Mouse (Mus musculus): ENCODE data around the gene Chrna10. TPM values are rescaled to one million over a fixed set of nuclear protein-coding genes. Genes with fewer than 3 reads are reported as not detected.

The Chrna10 gene
- polyA plus RNA-seq, 1 experiment: 1.8 TPM

DNA sequence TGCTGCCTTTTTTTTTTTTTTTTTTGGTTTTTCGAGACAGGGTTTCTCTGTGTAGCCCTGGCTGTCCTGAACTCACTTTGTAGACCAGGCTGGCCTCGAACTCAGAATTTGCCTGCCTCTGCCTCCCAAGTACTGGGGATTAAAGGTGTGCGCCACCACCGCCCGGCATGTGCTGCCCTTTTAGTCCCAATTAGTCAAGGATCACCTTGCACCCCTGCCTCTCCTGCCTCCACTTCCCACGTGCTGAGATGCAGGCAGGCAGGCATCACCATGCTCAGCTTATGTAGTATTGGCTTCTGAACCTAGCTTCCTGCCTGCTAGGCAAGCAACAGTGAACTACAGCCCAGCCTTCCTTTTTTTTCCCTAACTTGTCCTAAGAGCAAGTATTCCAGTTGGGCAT is 754 bp upstream of the Chrna10 start:
- 82% methylated on average over 6 of the region's 6 CpGs for WGBS
- no peak overlapping the region for H3K27ac ChIP-seq (ENCODE audit: control insufficient read depth, insufficient read depth, low read length)
- no peak for TF ChIP-seq CTCF (IDR thresholded peaks at IDR 0.05; ENCODE audit: borderline replicate concordance, control insufficient read depth, extremely low read depth, insufficient read depth, low read length, poor library complexity)
- peaks cover 33% of the 10 kb centered on the region for H3K36me3 ChIP-seq (ENCODE audit: control insufficient read depth, insufficient read depth, low read length)
- no peak for DNase-seq
- no peaks in the 10 kb centered on the region for H3K4me1 ChIP-seq (replicated peaks; ENCODE audit: control insufficient read depth, insufficient read depth, low read length)
- no peaks in the 10 kb centered on the region for H3K27me3 ChIP-seq (ENCODE audit: control insufficient read depth, insufficient read depth, low read length)
- no peak overlapping the region for H3K4me3 ChIP-seq (ENCODE audit: control insufficient read depth, insufficient read depth, low read length)

DNA sequence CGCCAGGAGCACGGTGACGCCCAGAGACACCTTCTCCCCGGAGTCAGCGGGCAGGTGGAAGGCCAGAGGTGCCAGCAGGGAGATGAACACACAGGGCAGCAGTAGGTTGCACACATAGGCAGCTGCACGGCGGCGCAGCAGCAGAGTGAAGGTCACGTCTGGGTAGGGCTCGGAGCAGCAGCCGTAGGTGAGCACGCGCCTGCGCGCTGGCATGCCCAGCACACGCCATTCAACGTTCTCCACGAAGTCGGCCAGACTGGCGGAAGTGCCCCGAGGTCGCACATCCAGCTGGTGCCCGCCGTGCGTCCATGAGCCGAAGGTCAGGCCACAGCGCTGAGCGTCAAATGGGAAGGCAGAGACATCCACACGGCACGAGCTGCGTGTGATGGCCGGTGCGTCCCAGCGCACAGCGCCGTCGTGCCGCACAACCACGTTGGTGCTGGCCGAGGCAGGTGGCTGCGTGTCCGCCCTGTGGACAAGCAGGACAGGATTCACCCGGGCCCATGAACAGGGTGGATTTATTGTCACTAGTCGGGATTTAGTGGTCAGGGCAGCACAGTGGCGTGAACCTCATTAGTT is 3.4 kb downstream of the Chrna10 start:
- WGBS: 94% methylated on average over 45 of the region's 45 CpGs
- Histone ChIP-seq H3K36me3 (ENCODE audit: control insufficient read depth, insufficient read depth, low read length) (no peaks in the 10 kb centered on the region), H3K27me3 (ENCODE audit: control insufficient read depth, insufficient read depth, low read length) (no peaks in the 10 kb centered on the region), H3K4me3 (ENCODE audit: control insufficient read depth, insufficient read depth, low read length) (no peak overlapping the region), H3K4me1 (replicated peaks; ENCODE audit: control insufficient read depth, insufficient read depth, low read length) (peaks cover 28% of the 10 kb centered on the region), H3K27ac (ENCODE audit: control insufficient read depth, insufficient read depth, low read length) (no peak overlapping the region)
- DNase-seq: no peak
- TF ChIP-seq CTCF (IDR thresholded peaks at IDR 0.05; ENCODE audit: borderline replicate concordance, control insufficient read depth, extremely low read depth, insufficient read depth, low read length, poor library complexity) (no peak), POLR2A (IDR thresholded peaks at IDR 0.05; ENCODE audit: control insufficient read depth, extremely low read depth, insufficient read depth, low read length, poor library complexity) (no peak)

DNA sequence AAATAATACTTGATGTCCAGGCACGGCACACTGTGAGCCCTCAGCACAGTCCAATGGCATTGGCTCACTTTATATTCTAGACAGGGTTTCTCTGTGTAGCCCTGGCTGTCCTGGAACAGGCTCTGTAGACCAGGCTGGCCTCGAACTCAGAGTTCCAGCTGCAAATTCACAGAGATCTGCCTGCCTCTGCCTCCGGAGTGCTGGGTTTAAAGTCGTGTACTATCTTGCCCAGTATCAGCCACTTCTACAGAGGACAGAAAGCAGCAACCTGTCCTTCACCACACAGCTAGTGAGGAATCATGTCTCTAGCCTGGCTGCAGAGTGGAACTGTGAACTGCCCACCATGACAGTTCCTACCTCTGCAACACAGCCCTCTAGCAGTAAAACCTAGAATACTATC is 6.9 kb downstream of the Chrna10 start:
- H3K4me3 ChIP-seq (ENCODE audit: control insufficient read depth, insufficient read depth, low read length): no peak overlapping the region
- no peak for TF ChIP-seq POLR2A (IDR thresholded peaks at IDR 0.05; ENCODE audit: control insufficient read depth, extremely low read depth, insufficient read depth, low read length, poor library complexity)
- no peak for TF ChIP-seq CTCF (IDR thresholded peaks at IDR 0.05; ENCODE audit: borderline replicate concordance, control insufficient read depth, extremely low read depth, insufficient read depth, low read length, poor library complexity)
- H3K36me3 ChIP-seq (ENCODE audit: control insufficient read depth, insufficient read depth, low read length): no peaks in the 10 kb centered on the region
- DNase-seq: no peak
- H3K27me3 ChIP-seq (ENCODE audit: control insufficient read depth, insufficient read depth, low read length): no peaks in the 10 kb centered on the region
- WGBS: 81% methylated on average over 4 of the region's 4 CpGs
- peak overlapping the region; percentile 12; the same call in 1 of the 2 replicates for H3K27ac ChIP-seq (ENCODE audit: control insufficient read depth, insufficient read depth, low read length)
- peaks cover 46% of the 10 kb centered on the region for H3K4me1 ChIP-seq (replicated peaks; ENCODE audit: control insufficient read depth, insufficient read depth, low read length)

DNA sequence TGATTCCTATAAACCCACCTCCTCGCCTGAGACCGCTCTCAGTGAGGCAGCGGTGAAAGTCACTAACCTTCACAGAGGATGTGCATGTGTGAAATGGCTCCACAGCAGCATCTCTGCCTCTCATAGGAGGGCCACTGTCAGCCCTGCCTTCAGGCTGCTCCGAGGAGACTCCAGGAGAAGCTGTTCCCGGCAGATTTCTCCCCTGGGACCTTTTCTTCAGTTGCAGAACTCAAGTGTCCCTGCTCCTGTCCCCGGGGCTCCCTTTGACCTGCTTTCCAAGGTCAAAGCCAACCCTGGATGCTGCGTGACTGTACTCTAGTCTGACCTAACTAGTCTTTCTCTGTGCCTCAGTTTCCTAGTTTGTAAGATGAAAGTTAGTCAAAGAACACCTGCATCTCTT is 7.5 kb downstream of the Chrna10 start, which contains the start of gene Art5:
Gene Art5, minus strand, starts transcription at position 319 of the 400 bp plus-strand sequence.
- H3K4me3 ChIP-seq (ENCODE audit: control insufficient read depth, insufficient read depth, low read length): peak within 1 kb of the TSS; percentile 16; the same call in 1 of the 2 replicates
- no peaks in the 10 kb centered on the region for H3K36me3 ChIP-seq (ENCODE audit: control insufficient read depth, insufficient read depth, low read length)
- TF ChIP-seq CTCF (IDR thresholded peaks at IDR 0.05; ENCODE audit: borderline replicate concordance, control insufficient read depth, extremely low read depth, insufficient read depth, low read length, poor library complexity) (no peak), POLR2A (IDR thresholded peaks at IDR 0.05; ENCODE audit: control insufficient read depth, extremely low read depth, insufficient read depth, low read length, poor library complexity) (no peak)
- H3K27ac ChIP-seq (ENCODE audit: control insufficient read depth, insufficient read depth, low read length): peak within 1 kb of the TSS; percentile 83
- no peaks in the 10 kb centered on the region for H3K27me3 ChIP-seq (ENCODE audit: control insufficient read depth, insufficient read depth, low read length)
- 67% methylated on average over 7 of the region's 7 CpGs for WGBS
- no peak for DNase-seq
- peaks cover 46% of the 10 kb centered on the region for H3K4me1 ChIP-seq (replicated peaks; ENCODE audit: control insufficient read depth, insufficient read depth, low read length)

DNA sequence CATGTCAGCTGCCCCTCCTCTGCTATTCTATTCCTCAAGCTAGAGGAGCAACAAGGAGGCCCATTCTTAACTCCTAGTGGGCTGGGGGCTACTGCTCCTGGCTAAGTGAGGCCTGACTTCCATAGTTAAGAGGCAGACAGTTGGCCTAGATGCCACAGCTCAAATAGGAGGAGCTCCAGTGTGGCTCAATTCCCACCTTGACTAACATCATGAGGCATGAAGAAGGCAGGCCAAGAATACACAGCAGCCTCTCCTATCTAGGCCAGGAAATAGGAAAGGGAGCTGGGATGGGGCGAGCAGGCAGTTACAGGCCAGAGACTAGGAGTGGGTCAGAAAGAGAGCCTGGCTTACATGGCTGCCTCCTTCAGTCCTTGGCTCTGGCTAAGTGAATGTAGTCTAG is 8.4 kb downstream of the Chrna10 start:
- Histone ChIP-seq H3K4me1 (replicated peaks; ENCODE audit: control insufficient read depth, insufficient read depth, low read length) (peaks cover 46% of the 10 kb centered on the region), H3K27ac (ENCODE audit: control insufficient read depth, insufficient read depth, low read length) (peak overlapping the region; percentile 70), H3K36me3 (ENCODE audit: control insufficient read depth, insufficient read depth, low read length) (no peaks in the 10 kb centered on the region), H3K4me3 (ENCODE audit: control insufficient read depth, insufficient read depth, low read length) (peak overlapping the region; percentile 16; the same call in 1 of the 2 replicates), H3K27me3 (ENCODE audit: control insufficient read depth, insufficient read depth, low read length) (no peaks in the 10 kb centered on the region)
- DNase-seq: no peak
- 95% methylated on average over 1 of the region's 1 CpGs for WGBS
- TF ChIP-seq POLR2A (IDR thresholded peaks at IDR 0.05; ENCODE audit: control insufficient read depth, extremely low read depth, insufficient read depth, low read length, poor library complexity) (no peak), CTCF (IDR thresholded peaks at IDR 0.05; ENCODE audit: borderline replicate concordance, control insufficient read depth, extremely low read depth, insufficient read depth, low read length, poor library complexity) (no peak)

DNA sequence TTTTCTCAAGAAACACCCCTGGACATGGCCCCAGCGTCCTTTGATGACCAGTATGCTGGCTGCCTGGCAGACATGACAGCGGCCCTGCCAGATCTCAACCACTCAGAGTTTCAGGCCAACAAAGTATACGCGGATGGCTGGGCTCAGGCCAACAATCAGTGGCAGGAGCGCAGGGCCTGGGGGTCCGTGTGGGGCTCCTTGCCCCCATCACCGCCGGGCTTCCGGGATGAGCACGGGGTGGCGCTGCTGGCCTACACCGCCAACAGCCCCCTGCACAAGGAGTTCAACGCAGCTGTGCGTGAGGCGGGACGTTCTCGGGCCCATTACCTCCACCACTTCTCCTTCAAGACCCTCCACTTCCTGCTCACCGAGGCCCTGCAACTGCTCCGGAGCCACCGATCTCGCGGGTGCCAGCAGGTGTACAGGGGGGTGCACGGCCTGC is 9.9 kb downstream of the Chrna10 start:
- TF ChIP-seq POLR2A (IDR thresholded peaks at IDR 0.05; ENCODE audit: control insufficient read depth, extremely low read depth, insufficient read depth, low read length, poor library complexity): peak; percentile 55; the same call in 1 of the 2 replicates
- TF ChIP-seq CTCF (IDR thresholded peaks at IDR 0.05; ENCODE audit: borderline replicate concordance, control insufficient read depth, extremely low read depth, insufficient read depth, low read length, poor library complexity): peak; percentile 40; the same call in 1 of the 2 replicates
- peak; percentile 47 for DNase-seq
- peak overlapping the region; percentile 51 for H3K4me3 ChIP-seq (ENCODE audit: control insufficient read depth, insufficient read depth, low read length)
- no peaks in the 10 kb centered on the region for H3K27me3 ChIP-seq (ENCODE audit: control insufficient read depth, insufficient read depth, low read length)
- WGBS: 32% methylated on average over 23 of the region's 23 CpGs
- H3K36me3 ChIP-seq (ENCODE audit: control insufficient read depth, insufficient read depth, low read length): no peaks in the 10 kb centered on the region
- peak overlapping the region; percentile 63; the same call in 1 of the 2 replicates for H3K27ac ChIP-seq (ENCODE audit: control insufficient read depth, insufficient read depth, low read length)
- H3K4me1 ChIP-seq (replicated peaks; ENCODE audit: control insufficient read depth, insufficient read depth, low read length): peaks cover 46% of the 10 kb centered on the region

Measured in thymus, adult 2 months (tissue).